Mouse (Mus musculus) c-Kit-positive CD71-positive TER-119-positive erythroid progenitor cells, embryonic 14.5 days (primary cell): ENCODE measurements at regions not wholly inside any gene's neighbourhood (a gene's known extent, or its start where the extent isn't known, plus 50 kb on each side); places are given as distances from the start of the nearest gene placed in this dataset.

ENCODE experiments used
- DNase-seq: peaks from one replicate; pipeline ENCODE4 v3.0.0-alpha.2; 2013; ENCODE audit warnings: low spot score

DNA sequence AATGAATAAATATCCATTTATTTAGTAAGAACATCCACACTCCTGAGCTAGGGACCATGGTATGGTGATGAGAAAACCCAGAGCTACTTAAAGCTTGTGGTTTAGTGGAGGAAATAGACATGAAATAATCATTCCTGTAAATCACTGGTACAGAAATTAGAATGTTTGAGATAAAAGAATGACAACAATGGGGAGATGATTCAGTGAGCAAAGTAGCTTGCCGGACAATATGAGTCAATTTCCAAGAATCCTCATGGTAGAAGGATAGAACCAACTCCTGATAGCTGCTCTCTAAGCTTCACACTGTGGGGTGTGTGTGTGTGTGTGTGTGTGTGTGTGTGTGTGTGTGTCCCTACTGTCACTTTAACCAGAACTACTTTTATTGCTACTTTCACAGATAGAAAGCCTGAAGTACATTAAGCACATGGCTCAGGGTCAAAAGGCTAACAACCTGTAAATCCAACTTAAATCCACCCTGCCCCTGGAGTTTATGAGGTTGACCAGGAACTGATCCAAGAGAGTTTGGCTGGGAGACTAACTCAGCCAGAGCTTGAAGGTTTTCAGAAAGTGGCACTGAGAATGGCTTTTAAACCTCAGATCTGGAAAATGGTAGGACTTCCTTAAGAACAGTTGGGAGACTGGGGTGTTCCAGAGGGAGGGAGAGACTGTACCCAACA, 336.9 kb upstream of the Gcfc2 start:
- no peak for DNase-seq

DNA sequence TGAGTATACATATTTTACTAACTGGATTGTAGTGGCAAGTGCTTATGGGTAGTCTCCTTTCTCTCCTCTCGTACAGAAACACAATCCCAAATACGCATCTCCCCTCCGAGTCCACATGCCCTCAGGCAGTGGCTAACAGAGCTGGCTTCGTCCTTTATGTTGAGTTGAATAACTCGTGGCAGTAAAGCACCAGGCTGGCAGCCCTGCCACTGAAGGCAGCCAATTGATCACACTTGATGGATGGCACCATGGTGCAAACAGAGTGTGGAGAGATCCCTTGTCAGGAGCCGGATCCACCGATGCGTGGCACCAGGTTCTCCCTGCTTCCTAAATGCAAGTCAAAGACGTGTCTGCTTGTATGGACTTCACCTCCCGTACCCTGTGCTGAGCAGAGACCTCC, 333.7 kb upstream of the Gcfc2 start:
- DNase-seq = no peak

DNA sequence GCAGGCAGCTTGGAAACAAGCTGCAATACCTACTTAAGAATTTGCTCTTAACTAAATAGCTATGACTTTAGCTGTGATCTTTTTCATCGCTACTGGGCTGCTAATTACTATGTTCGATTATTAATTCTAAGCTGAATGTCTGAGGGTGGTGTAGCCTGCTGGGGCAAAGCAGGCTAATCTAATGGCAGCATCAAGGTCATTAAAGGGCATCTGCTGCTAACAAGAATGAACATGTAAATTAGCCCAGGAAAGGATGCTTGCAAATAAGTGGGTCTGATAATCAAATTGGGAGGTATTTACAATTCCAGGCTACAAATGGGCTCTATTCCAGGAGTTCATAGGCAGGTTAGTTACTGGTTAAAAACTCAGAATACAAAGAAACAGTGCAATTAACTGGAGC, 327.5 kb upstream of the Gcfc2 start:
- DNase-seq = no peak

DNA sequence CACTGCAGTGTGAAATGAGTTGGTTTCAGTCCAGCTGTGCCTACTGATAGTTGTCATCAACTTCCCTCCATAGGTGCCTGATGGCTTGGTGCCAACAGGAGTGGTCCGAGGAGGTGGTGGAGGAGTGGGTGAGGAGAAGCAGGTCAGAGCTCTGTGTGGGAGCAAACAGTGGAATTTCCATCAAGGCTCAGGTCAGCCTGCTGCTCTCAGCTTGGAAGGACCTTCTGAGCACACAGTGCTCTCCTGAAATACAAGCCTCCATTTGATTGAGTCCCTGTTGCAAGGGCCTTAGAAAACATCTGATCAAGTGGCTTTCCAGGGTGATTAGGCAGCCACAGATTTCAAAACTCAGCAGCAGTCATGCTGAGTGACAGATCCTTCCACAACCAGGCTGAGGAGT, 314.8 kb upstream of the Gcfc2 start:
- no peak for DNase-seq

DNA sequence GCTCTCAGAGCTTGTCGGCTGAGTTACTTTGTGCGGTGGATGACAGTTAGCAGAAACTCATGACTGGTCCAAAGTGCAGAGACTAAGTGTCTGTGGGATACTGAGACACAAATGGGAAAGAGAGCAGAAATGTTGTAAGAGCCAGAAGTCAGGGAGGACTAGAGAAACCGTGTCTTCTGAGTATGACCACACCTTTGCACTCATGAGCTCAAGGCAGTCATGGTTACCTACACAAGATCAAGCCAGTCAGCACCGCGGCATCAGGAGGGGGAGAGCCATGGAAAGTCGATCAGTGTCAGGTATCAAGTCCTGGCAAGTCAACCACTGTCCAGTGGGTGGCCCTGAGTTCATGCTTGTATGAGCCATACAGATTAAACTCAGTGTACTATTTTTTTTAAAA, 311.5 kb upstream of the Gcfc2 start:
- DNase-seq = no peak

DNA sequence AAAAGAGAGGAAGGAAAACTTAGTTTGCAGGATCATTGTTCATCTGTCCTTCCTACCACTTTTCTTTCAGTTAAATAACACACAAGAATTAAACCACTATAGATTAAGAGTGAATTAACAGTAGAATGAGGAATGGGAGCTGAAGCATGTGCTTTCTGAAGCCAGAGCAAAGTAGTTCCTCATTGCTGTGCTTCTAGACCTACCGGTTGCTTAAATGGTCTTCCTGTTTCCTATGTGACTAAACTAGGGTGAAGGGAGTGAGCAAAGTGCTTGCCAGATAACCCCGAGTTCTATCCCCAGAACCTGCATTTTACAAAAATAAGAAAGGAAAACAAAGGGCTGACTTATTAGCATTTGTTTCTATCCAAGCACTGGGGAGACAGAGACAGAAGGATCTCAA, 305.5 kb upstream of the Gcfc2 start:
- DNase-seq = no peak

DNA sequence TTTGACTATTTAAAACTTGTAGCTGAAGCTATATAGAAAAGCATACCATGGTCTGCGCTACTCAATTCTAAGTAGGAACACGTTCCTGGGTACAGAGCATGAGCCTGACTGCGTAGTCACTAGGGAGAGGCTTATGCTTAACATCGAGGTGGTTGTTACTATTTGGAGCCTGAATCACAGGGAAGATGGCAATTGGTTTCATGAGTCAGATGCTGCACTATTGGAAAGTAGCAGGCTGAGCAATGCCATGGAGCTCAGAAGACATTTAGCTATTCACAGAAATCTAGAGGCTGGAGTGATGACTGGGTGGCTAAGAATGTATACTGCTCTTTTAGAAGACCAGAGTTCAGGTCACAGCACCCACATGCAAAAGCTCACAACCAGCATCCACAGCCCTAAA, 302.4 kb upstream of the Gcfc2 start:
- DNase-seq = no peak

DNA sequence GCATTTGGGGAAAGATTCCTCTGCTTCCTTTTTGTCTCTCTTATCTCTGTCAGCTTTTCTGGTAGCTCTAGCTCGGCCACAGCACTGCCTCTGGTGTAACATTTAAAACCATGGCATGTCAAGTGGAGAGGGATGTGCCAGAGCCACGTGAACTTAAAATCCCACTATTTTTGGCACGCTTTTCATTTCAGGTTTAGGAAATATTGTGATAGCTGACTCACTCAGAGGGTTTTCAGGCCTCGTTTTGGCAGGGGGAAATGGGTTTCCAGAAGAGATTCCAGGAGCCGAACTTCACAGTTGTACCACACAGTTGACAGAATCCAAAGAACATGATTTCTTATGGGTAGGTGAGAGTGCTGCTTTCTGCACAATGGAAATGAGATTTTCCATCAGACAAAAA, 300.8 kb upstream of the Gcfc2 start:
- DNase-seq = no peak

DNA sequence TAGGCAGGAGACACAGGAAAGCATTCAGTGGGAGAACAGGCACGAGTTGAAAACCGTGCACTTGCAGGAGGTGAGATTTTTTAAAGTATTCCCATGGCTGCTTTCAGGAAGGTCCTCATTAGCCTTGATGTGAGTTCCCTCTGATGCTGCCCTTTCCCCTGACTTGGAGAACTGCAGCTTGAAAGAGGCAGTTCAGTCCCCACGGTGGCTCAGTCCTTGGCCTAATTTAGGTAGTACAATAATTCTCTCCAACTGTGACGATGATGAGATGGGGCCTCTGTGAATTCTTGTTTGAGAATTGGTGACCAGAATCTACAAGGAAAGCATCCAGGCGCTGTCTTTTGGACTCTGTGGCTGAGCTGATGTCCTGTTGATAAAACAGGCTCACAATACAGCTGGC, 298.5 kb upstream of the Gcfc2 start:
- no peak for DNase-seq

DNA sequence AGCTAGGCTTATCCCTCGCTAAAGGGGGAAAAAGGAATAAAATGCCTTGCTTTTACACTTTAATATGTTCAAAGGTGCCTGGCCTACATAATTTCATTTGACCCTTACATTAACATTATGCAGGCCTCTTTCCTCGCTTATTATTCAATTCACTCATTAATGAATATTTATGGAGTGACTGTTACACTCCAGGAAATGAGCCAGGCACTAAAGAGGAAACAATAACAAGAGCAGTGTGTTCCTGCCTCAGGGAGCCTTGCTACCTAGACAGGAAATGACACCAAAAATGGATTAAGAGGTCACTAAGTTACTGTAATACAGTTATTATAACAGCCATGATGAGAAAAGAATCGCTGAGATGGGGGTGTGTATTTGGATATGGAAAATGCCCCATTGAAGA, 289.9 kb upstream of the Gcfc2 start:
- no peak for DNase-seq

DNA sequence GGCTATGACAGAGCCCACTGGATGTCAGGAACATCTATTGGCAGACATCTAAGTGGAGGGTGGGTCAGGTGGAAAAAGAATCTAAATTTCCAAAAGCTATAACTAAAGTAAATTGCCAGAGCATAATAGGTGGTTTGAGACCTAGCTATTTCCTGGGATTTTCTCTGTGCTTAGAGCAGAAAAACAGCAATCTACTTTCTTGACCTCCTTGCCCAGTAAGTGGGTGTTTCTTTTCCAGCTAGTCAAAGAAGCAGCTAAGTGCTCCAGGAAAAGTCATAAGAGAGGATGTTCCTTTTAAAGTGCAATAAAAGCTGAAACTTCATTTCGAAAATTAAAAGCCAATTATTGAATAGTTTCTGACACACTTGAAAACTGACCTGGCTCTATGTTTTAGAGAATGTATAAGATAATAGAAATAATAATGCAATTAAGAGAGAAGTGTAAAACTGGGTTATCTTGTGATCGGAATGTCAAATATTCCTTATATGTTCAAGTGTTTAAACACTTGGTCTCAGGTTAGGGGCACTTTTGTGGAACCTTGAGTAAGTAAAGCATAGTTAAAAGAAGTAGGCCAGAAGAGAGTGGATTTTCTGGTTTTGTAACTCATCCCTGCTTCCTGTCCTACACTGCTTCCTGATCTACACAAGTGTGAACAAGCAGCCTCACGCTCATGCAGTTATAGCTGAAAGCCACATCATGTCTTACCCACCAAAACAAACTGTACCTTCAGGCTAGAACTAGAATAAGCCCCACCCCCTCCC, 275.7 kb upstream of the Gcfc2 start:
- DNase-seq = no peak

DNA sequence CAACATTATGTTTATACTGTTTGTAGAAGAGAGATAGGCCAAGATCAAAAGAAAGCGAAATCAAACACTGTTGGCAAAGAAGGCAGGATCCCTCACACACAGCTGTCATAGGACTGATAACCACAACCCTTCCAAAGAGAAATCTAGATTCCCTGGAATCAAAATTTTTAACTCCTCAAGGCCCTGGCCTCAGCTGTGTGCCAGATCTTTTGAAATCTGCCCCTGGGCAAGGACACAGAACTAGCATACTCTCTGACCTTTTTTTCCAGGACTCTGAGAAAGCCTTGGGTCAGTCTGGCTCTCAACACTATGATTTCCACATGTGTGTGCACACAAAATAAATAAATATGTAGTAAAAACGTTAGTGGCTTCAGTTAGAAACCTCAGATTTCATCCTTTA, 271.6 kb upstream of the Gcfc2 start:
- DNase-seq = no peak

DNA sequence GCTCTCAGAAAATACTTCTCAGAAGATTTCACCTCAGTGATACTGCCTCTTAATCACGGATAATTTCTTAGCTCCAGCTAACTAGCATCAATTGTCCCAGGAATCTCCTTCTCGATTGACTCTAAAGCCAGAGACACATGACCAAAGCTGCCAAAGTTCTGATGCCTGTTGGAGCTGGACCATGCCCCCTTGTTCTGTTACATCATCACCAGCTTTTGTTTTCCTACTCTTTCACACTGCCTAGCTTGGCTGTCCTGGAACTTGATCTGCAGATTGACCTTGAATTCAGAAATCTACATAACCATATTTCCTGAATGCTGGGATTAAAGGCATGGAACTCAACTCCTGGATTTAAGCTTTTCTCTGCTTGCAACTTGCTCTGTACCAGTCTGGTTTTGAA, 268.3 kb upstream of the Gcfc2 start:
- no peak for DNase-seq

DNA sequence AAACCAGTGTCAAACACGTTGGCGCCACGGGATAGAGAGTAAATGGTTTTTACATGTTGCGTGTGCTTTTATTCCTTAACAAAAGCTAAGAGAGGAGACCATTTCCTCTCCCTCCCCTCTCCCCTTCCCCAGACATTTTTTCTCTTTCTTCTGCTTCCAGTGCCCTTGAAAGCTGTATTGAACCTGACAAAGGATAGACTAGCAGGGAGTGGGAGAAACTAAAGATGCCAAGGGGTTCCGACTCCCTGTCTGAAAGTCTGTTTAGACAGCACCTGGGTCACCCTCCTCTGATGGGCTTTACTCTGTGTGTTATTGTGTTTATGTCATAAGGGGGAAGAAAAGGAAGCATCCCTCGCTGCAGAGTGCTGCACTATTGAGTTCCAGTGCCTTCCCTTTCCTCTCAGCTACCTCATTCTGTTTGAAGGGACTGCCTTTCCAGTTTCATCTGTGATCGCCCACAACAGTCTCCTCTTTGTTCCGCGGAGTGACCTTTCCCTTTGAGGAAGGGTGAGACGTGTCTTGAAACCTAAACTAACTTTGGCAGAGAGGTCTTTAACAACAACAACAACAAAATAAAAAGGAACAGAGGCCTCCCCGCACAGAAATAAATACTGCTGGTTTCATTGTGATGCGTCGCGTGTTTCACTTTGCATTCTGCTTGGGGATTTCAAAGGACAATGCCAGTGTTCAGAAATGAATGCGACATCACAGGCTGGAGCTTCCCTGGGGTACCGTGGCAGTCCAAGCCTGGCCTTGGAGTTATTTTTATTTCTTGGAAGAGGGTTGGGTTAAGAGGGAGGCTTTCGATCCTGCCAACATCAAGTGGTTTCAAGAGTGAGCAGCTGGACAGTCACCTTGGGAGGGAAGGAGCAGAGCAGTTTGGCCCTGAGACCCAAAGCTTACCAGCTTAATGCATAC, 262.7 kb upstream of the Gcfc2 start:
- no peak for DNase-seq

DNA sequence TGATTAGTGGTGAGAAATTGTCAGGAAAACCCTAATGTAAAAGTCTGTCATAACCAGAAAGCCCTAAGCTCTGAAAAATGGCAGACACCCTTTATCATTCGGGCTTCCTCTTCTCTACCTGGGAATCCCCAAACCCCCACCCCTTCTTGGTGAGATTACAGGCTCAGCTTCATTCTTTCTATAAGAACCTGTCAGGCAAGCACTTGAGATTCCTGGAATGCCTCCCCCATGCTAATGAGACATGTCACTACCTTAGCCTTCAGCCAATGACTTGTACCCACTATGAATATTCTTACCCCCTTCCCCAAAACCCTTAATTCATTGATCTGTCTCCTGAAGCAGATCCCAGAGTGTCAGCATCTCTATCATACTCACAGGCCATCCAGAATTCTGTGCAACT, 254.5 kb upstream of the Gcfc2 start:
- DNase-seq = no peak

DNA sequence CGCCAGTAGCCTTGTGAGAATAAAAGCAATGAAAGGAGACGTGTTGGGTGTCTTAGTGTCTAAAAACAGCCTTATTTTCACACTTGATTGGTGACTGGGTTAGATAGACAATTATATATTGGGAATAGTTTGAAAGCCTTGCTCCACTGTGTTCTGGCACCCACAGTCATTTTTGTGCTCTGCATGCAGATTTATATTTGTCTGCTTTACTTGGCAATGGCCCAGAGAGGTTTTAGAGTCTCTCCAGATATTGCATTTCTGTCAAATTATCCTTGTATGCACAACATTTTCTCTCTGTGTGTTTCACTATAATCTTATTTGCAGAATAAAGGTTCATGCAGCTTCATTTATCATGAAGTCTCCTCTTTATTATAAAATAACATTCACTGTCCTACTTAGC, 250.2 kb upstream of the Gcfc2 start:
- no peak for DNase-seq

DNA sequence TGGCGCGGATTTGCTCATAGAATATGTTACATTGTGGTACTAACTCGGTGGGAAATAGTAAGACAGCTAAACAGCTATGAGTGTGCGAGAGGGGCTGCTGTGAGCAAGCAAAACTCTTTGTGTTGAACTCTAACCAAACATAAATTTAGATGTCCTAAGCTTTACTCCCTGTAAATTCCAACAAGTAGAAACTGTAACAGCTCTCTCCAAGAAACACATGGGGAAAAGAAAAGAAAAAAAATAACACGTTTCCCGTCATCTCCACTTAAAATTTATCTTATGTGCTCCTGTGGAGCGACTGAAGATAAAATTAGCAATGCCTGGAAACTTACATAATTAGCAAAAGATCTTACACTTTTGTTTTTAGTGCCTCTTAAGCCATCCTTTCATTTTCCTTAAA, 226.2 kb upstream of the Gcfc2 start:
- DNase-seq = no peak

DNA sequence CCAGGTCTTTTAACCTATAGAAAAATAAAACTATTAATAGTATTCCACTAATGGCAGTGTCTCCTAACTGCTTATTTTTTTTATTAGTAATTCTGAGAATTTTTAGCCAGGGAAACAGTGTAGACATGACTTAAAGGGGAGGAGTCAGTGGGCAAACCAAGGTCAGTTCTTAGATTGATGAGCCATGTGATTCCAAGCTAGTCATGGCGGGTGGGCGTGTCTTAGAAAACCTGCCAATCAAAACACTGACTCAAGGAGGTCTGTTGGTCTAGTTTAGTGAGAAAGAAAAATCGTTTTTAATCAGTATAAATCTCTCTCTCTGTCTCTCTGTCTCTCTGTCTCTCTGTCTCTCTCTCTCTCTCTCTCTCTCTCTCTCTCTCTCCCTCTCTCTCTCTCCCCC, 225.3 kb upstream of the Gcfc2 start:
- DNase-seq = no peak

DNA sequence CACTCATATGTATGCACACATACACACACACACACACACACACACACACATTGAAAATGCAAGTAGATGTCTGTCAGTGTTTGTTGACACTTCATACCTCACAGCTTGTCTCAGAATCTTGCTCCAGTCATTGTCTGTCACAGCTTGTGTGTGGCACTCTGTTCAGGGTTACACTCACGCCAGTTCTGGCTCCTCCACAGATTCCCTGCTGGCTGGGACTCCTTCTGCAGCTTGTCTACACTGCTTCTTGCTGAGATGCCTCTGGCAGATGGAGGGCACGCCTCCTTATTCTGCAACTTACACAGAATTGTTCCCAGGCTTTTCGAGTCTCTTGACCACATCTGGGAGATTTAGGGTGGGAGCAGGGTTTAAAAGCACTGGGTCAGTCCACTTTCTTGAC, 208.6 kb upstream of the Gcfc2 start:
- DNase-seq = no peak

DNA sequence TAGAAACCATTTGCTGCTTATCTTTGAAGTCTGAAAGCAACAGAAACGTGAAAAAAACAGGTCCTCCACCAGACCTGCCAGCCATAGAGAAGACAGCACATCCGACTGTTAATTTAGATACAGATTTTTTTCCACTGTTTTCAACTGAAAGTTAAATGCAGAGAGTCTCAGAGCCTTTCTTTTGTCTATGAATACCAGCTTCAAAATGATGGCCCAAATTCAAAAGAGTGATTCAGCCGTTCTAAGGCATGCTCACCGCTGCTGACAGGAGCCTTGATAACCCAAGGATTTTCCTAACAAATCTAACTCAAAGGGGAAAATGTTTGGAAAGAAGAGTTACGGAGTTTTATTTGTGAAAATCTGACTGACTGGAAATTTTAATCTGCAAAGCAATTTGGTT, 207.1 kb upstream of the Gcfc2 start:
- no peak for DNase-seq

DNA sequence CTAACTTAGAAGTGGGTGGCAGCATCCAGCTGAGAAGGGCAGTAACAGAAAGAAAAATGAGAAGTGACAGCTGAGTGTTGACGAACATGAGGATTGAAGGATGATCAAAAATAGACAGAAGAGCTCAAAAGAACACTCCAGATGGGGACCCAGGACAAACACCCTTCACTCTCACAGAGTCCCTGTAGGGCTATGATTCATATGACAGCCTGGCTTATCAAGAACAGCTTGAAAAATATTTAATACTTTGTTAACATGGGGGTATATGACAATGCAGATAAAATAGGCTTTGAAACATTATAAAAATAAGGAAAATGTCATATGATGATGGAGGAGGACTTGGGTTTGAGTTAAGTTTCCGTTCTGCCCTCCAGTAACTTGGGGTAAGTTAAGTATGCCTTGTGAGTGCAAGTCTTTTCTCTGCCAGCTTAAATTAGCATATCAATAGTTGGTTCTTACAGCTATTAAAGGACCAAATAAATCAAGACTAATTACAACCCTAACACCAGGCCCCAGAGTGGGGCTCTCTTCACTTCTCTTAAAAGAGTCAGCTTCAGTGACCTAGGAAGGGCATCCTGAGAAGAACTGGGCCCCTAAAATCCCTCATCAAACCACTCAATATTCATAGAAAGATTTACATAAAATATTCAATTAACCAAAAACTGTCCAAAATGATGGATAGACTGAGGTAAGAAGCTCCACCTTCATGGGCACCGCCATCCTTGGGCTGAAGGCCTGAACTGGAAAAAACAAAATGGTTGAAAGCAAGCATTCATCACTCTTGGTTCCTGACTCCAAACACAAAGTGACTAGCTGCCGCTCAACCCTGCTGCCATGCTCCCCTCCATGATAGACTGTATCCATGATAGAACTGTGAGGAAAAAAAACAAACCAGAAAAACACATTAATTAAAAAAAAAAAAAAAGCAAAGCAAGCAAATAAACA, 198.6 kb upstream of the Gcfc2 start:
- DNase-seq = no peak

DNA sequence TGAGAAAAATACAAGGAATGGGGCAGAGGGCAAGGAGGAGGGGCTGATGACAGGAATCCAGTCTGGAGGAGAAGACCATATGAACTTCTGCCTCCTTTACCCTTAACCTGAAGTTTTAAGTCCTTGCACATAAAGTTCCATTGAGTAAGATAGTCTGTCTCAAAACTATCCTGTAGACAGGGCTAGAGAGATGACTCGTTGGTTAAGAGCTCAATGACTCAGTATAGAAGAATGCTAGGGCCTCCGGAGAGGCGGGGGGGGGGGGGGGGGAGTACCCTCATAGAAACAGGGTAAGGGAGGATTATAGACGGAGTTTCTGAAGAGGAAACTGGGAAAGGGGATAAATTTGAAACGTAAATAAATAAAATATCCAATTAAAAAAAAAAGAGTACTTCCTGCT, 191.8 kb upstream of the Gcfc2 start:
- no peak for DNase-seq
